Mouse (Mus musculus): ENCODE data around the gene Zxdc. TPM values are rescaled to one million over a fixed set of nuclear protein-coding genes. Genes with fewer than 3 reads are reported as not detected.

Zxdc gene
- polyA plus RNA-seq, 1 experiment from 2014 or later, result 10.4 TPM

- no peaks in the 10 kb centered on the region for H3K36me3 ChIP-seq (ENCODE audit: control insufficient read depth, insufficient read depth, low read length)
- H3K9me3 ChIP-seq (ENCODE audit: control insufficient read depth, low read depth, low read length), result no peaks in the 10 kb centered on the region
- no peak overlapping the region for H3K4me2 ChIP-seq (replicated peaks; ENCODE audit: low read depth, low read length)
- no peaks in the 10 kb centered on the region for H3K27me3 ChIP-seq (ENCODE audit: control insufficient read depth, insufficient read depth, low read length)
- no peak overlapping the region for H3K27ac ChIP-seq (ENCODE audit: low read length)
- H3K4me1 ChIP-seq (ENCODE audit: control insufficient read depth, insufficient read depth, low read length), result no peaks in the 10 kb centered on the region
- WGBS, result 24% methylated on average over 7 of the region's 7 CpGs
- no peak for ATAC-seq (ENCODE audit: insufficient number of reproducible peaks, insufficient read depth, low FRiP score, low read depth)
- H3K9ac ChIP-seq (replicated peaks; ENCODE audit: low read depth, low read length), result no peak overlapping the region
- no peak overlapping the region for H3K4me3 ChIP-seq (ENCODE audit: low read depth, low read length)
Measured at GRCm38 (mm10) chr6:90450179-90450578, 80.9 kb downstream of the Zxdc start.

- Histone ChIP-seq H3K4me2 (replicated peaks; ENCODE audit: low read depth, low read length) (no peak overlapping the region), H3K4me3 (ENCODE audit: low read depth, low read length) (no peak overlapping the region), H3K36me3 (ENCODE audit: control insufficient read depth, insufficient read depth, low read length) (no peaks in the 10 kb centered on the region), H3K4me1 (ENCODE audit: control insufficient read depth, insufficient read depth, low read length) (no peaks in the 10 kb centered on the region), H3K27ac (ENCODE audit: low read length) (no peak overlapping the region), H3K9me3 (ENCODE audit: control insufficient read depth, low read depth, low read length) (no peaks in the 10 kb centered on the region), H3K27me3 (ENCODE audit: control insufficient read depth, insufficient read depth, low read length) (no peaks in the 10 kb centered on the region), H3K9ac (replicated peaks; ENCODE audit: low read depth, low read length) (no peak overlapping the region)
- ATAC-seq (ENCODE audit: insufficient number of reproducible peaks, insufficient read depth, low FRiP score, low read depth), result no peak
- WGBS, result 70% methylated on average over 5 of the region's 5 CpGs
Measured at GRCm38 (mm10) chr6:90450697-90451096, 81.4 kb downstream of the Zxdc start.

- H3K4me2 ChIP-seq (replicated peaks; ENCODE audit: low read depth, low read length), result no peak overlapping the region
- H3K36me3 ChIP-seq (ENCODE audit: control insufficient read depth, insufficient read depth, low read length), result no peaks in the 10 kb centered on the region
- WGBS, result 79% methylated on average over 5 of the region's 5 CpGs
- no peak overlapping the region for H3K27ac ChIP-seq (ENCODE audit: low read length)
- no peak overlapping the region for H3K4me3 ChIP-seq (ENCODE audit: low read depth, low read length)
- no peaks in the 10 kb centered on the region for H3K9me3 ChIP-seq (ENCODE audit: control insufficient read depth, low read depth, low read length)
- H3K9ac ChIP-seq (replicated peaks; ENCODE audit: low read depth, low read length), result no peak overlapping the region
- no peaks in the 10 kb centered on the region for H3K27me3 ChIP-seq (ENCODE audit: control insufficient read depth, insufficient read depth, low read length)
- ATAC-seq (ENCODE audit: insufficient number of reproducible peaks, insufficient read depth, low FRiP score, low read depth), result no peak
- H3K4me1 ChIP-seq (ENCODE audit: control insufficient read depth, insufficient read depth, low read length), result no peaks in the 10 kb centered on the region
Measured at GRCm38 (mm10) chr6:90451512-90451911, 82.2 kb downstream of the Zxdc start.

GRCm38 (mm10) chr6:90452603-90453002 lies 83.3 kb downstream of the Zxdc start:
- no peak overlapping the region for H3K4me3 ChIP-seq (ENCODE audit: low read depth, low read length)
- H3K27me3 ChIP-seq (ENCODE audit: control insufficient read depth, insufficient read depth, low read length), result no peaks in the 10 kb centered on the region
- no peak overlapping the region for H3K4me2 ChIP-seq (replicated peaks; ENCODE audit: low read depth, low read length)
- H3K27ac ChIP-seq (ENCODE audit: low read length), result no peak overlapping the region
- H3K4me1 ChIP-seq (ENCODE audit: control insufficient read depth, insufficient read depth, low read length), result no peaks in the 10 kb centered on the region
- no peak for ATAC-seq (ENCODE audit: insufficient number of reproducible peaks, insufficient read depth, low FRiP score, low read depth)
- H3K36me3 ChIP-seq (ENCODE audit: control insufficient read depth, insufficient read depth, low read length), result no peaks in the 10 kb centered on the region
- H3K9ac ChIP-seq (replicated peaks; ENCODE audit: low read depth, low read length), result no peak overlapping the region
- no peaks in the 10 kb centered on the region for H3K9me3 ChIP-seq (ENCODE audit: control insufficient read depth, low read depth, low read length)

Other genes starting within 250 kb of the Zxdc start
- 0.10 TPM in 1 of 2 replicates, not detected in the other for gene Vmn1r51, start 246.9 kb upstream of the Zxdc start, polyA plus RNA-seq (2014; fragmentation: Nextera tagmentation; extraction: Ambion mirVana)
- not detected in 2 replicates for gene Vmn1r52, start 194.7 kb upstream of the Zxdc start, polyA plus RNA-seq (2014; fragmentation: Nextera tagmentation; extraction: Ambion mirVana)
- gene V1ra8, start 166.7 kb upstream of the Zxdc start, polyA plus RNA-seq (2014; fragmentation: Nextera tagmentation; extraction: Ambion mirVana), result not detected in 2 replicates
- not detected in 2 replicates for gene Vmn1r53, start 145.1 kb upstream of the Zxdc start, polyA plus RNA-seq (2014; fragmentation: Nextera tagmentation; extraction: Ambion mirVana)
- gene Vmn1r54, start 123.2 kb upstream of the Zxdc start, polyA plus RNA-seq (2014; fragmentation: Nextera tagmentation; extraction: Ambion mirVana), result not detected in 2 replicates
- not detected in 2 replicates for gene BC048671, start 68.3 kb upstream of the Zxdc start, polyA plus RNA-seq (2014; fragmentation: Nextera tagmentation; extraction: Ambion mirVana)
- gene Chst13, start 44.3 kb upstream of the Zxdc start, polyA plus RNA-seq (2014; fragmentation: Nextera tagmentation; extraction: Ambion mirVana), result 0.25 and 0.39 TPM in 2 replicates
- gene Uroc1, start 36.2 kb upstream of the Zxdc start, polyA plus RNA-seq (2014; fragmentation: Nextera tagmentation; extraction: Ambion mirVana), result not detected in 2 replicates
- 0.61 and 0.71 TPM in 2 replicates for gene Cfap100, start 59.3 kb downstream of the Zxdc start, polyA plus RNA-seq (2014; fragmentation: Nextera tagmentation; extraction: Ambion mirVana)
- 3.8 and 4.8 TPM in 2 replicates for gene Klf15, start 93.1 kb downstream of the Zxdc start, polyA plus RNA-seq (2014; fragmentation: Nextera tagmentation; extraction: Ambion mirVana)
- gene Aldh1l1, start 116.9 kb downstream of the Zxdc start, polyA plus RNA-seq (2014; fragmentation: Nextera tagmentation; extraction: Ambion mirVana), result 2.5 and 4.3 TPM in 2 replicates
- 5.5 and 7.3 TPM in 2 replicates for gene Slc41a3, start 235.2 kb downstream of the Zxdc start, polyA plus RNA-seq (2014; fragmentation: Nextera tagmentation; extraction: Ambion mirVana)